Mouse (Mus musculus): ENCODE data around the gene Bcap29. TPM values are rescaled to one million over a fixed set of nuclear protein-coding genes. Genes with fewer than 3 reads are reported as not detected.
A peak's percentile ranks its signal among the peaks of the same experiment; 100 is the strongest.
"Not testable (repeated sequence)": the region's sequence is repeated elsewhere in the genome, so short reads cannot be mapped to it uniquely, and the experiment has no call there.

The Bcap29 gene
- 28.0 and 29.7 TPM in 2 replicates for polyA plus RNA-seq (2015; fragmentation: Nextera tagmentation; extraction: Ambion mirVana)

DNA sequence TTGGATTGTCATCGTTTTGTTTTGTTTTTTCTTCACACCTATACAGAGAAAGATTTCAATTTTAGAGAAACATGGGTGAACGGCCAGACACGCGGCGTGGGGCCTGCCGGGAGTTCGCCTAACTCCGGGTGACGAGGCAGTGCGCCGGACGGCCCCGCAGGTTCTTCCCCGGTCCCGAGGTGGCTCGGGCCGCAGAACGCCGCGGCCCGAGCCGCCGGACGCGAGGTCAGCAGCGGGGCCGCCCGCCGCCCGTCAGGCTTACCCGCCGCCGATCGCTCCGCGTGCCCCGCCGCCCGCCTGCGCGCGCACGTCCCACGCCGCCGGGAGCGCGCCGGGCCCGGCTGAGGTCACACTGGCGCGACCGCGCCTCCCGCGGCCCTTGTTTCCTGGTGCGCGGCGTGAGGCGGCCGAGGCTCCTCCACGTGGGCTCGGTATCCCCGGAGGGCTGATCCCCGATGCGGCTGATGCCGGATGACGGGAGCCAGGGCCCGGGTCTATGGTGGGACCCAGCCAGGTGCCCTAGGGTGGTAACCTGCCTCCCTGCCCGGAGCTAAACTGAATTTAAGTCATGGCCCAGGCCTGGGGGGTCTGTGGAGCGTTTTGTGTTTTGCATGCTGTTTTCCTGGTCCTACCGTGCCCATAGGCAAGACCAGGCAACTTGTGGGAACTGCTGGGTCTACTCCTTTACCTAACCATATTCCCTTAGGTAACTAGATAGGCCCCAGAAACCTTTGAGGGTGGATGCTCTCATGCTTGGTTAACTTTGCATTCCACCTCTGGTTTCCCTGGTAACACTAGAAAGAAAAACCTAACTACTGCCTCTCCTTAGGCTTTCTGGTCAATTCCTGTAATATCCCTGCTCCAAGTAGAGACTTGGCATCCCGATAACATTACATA is at the start of gene Bcap29:
Gene Bcap29 (minus strand): TSS at position 316 of the 897 bp plus-strand sequence.
- Histone ChIP-seq H3K27me3 (no peaks in the 10 kb centered on the region), H3K4me3 (peak within 1 kb of the TSS; percentile 56), H3K9ac (peak within 1 kb of the TSS; percentile 68), H3K4me2 (peak within 1 kb of the TSS; percentile 84), H3K36me3 (no peaks in the 10 kb centered on the region), H3K9me3 (no peaks in the 10 kb centered on the region), H3K4me1 (replicated peaks) (peaks cover 17% of the 10 kb centered on the region), H3K27ac (replicated peaks) (peak within 1 kb of the TSS; percentile 77)
- ATAC-seq (ENCODE audit: low FRiP score, low read depth), result peak; percentile 89
- 1% methylated on average over 66 of the region's 73 CpGs for WGBS

DNA sequence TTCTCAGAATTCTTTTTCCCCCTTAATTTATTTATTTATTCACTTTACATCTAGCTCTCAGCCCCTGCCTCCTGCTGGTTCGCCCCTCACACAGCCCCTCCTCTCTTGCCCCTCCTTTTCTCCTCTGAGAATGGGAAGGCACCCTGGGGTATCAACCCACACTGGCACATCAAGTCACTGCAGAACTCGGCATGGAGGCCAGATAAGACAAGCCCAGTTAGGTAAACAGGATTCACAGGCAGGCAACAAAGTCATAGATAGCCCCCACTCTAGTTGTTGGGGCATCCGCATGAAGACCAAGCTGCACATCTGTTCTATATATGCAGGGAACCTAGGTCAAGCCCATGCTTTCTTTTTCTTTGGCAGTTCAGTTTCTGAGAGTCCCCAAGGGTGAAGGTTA is 32.7 kb upstream of the Bcap29 start:
- peaks cover 21% of the 10 kb centered on the region; the same call in 1 of the 2 replicates for H3K36me3 ChIP-seq
- H3K27ac ChIP-seq (replicated peaks), result no peak overlapping the region
- no peaks in the 10 kb centered on the region for H3K9me3 ChIP-seq
- 44% methylated on average over 3 of the region's 3 CpGs for WGBS
- no peaks in the 10 kb centered on the region for H3K4me1 ChIP-seq (replicated peaks)
- H3K27me3 ChIP-seq, result no peaks in the 10 kb centered on the region
- H3K4me3 ChIP-seq, result no peak overlapping the region
- ATAC-seq (ENCODE audit: low FRiP score, low read depth), result no peak
- no peak overlapping the region for H3K4me2 ChIP-seq
- no peak overlapping the region for H3K9ac ChIP-seq

GRCm38 (mm10) chr12:31665999-31666398 is 31.5 kb upstream of the Bcap29 start:
- Histone ChIP-seq H3K4me2 (no peak overlapping the region), H3K36me3 (peaks cover 14% of the 10 kb centered on the region; the same call in 1 of the 2 replicates), H3K4me3 (no peak overlapping the region), H3K27ac (replicated peaks) (no peak overlapping the region), H3K9me3 (no peaks in the 10 kb centered on the region), H3K4me1 (replicated peaks) (no peaks in the 10 kb centered on the region), H3K9ac (no peak overlapping the region), H3K27me3 (no peaks in the 10 kb centered on the region)
- 71% methylated on average over 6 of the region's 6 CpGs for WGBS
- ATAC-seq (ENCODE audit: low FRiP score, low read depth), result no peak

DNA sequence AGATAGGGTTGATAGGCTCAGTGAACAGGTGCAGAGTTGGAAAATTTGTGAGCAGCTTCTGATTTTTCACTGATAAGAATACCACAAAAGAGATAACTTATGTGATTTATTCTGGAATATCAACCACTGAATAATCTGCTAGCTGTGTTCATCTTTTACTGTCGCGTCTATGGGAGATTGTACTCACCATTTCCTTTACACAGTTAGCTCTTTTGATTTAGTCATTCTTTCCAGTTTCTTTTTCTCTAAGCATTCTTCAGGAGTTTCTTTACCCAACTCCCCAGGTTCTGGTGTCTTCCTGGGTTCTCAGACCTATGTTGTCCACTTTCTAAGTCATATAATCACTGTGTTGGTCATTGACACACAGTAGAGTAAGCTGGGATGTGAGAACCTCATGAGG is 22.4 kb upstream of the Bcap29 start:
- ATAC-seq (ENCODE audit: low FRiP score, low read depth), result no peak
- no peaks in the 10 kb centered on the region for H3K27me3 ChIP-seq
- H3K4me1 ChIP-seq (replicated peaks), result peaks cover 12% of the 10 kb centered on the region
- 92% methylated on average over 2 of the region's 2 CpGs for WGBS
- no peak overlapping the region for H3K9ac ChIP-seq
- H3K4me3 ChIP-seq, result no peak overlapping the region
- H3K9me3 ChIP-seq, result no peaks in the 10 kb centered on the region
- no peaks in the 10 kb centered on the region for H3K36me3 ChIP-seq
- no peak overlapping the region for H3K27ac ChIP-seq (replicated peaks)
- no peak overlapping the region for H3K4me2 ChIP-seq

DNA sequence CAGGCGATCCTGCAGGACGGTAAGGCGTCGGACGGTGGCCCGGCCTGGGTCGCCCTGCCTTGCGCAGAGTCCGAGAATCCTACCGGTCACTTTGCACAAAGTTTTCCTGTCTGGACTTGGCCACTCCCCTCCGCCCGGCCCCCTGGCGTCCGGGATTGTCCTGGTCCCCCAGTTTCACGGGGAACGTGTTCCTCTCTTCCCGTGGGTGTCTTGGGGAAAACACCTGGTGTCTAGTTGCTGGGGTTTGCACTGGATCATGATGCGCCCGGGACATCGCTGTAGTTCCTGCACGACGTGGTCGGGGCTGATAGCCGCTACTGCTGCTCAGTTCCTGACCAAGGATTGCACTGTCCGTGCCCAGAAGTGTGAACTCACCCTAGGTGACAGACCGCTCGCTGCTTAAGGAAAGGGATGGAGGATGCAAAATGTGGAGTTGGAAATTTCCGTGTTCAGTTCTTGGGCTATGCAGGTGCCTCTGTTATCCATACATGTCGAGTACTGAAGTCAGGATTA is 20.6 kb upstream of the Bcap29 start:
- 1% methylated on average over 29 of the region's 29 CpGs for WGBS
- ATAC-seq (ENCODE audit: low FRiP score, low read depth), result peak; percentile 87
- H3K9me3 ChIP-seq, result no peaks in the 10 kb centered on the region
- H3K27me3 ChIP-seq, result no peaks in the 10 kb centered on the region
- H3K9ac ChIP-seq, result peak overlapping the region; percentile 71
- peaks cover 12% of the 10 kb centered on the region for H3K4me1 ChIP-seq (replicated peaks)
- no peaks in the 10 kb centered on the region for H3K36me3 ChIP-seq
- H3K27ac ChIP-seq (replicated peaks), result peak overlapping the region; percentile 83
- H3K4me3 ChIP-seq, result peak overlapping the region; percentile 71
- peak overlapping the region; percentile 69 for H3K4me2 ChIP-seq

DNA sequence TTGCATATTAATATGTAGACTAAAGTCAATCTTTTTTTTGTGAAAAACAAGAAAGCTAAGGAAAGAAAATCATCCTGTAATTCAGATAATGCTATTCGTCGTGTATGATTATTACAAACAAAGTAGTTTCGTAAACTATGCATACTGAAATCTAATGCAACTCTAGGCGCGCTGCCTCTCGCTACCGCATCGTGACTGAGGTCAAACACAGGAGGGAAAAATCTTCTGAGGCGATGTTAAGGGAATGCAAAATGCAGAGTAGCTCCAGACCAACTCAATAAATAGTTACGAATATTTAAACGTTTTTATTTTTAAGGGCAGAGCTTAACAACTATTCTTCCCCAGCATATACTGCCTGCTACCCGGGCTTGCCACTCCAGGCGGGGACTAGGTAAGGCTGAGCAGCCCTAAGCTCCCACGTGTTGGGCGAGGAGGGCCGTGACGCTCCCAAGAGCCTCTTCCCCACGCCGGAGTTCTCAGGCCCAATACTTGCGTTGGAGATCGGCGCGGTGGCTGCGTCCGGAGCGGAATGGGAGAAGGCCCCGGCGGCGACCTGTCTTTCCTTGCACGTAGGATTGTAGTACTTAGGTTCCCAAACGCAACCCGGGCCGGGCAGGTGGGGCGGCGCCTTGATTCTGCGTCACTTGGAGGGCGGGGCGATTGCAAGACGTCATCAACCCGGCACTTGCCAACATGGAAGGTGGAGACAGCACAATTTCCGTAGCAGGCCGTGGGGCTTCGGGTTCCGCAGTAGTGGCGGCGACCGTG is 19.9 kb upstream of the Bcap29 start, which contains the start of the genes Dus4l and Cog5:
Gene Dus4l (minus strand): TSS at position 630 of the 768 bp plus-strand sequence.
Gene Cog5 (plus strand): TSS at position 673 of the 768 bp plus-strand sequence.
- Histone ChIP-seq H3K27ac (replicated peaks) (peak within 1 kb of the TSS; percentile 83), H3K36me3 (no peaks in the 10 kb centered on the region), H3K9ac (peak within 1 kb of the TSS; percentile 71), H3K4me3 (peak within 1 kb of the TSS; percentile 71), H3K9me3 (no peaks in the 10 kb centered on the region), H3K4me2 (peak within 1 kb of the TSS; percentile 69), H3K4me1 (replicated peaks) (peaks cover 12% of the 10 kb centered on the region), H3K27me3 (no peaks in the 10 kb centered on the region)
- WGBS, result under 1% methylated on average over 47 of the region's 47 CpGs
- peak; percentile 98 for ATAC-seq (ENCODE audit: low FRiP score, low read depth)

DNA sequence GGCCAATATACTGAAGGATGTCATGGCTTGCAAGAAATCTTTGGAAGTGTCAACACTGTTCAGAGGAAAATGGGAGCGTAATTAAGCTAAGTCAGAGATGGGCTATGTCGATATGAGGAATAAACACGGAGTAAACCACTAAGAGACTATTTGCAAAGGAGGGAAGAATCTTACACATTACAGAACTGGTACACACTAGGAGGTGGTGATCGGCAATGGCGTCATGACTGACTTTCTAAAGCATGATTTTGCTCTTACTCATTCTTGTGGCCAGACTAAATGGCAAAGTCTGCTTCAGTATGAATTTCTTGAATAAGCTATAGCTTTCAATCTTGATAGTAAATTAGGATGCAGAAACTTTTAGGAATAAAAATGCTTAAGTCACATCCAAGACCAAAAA is 19.2 kb upstream of the Bcap29 start:
- H3K4me1 ChIP-seq (replicated peaks), result peaks cover 12% of the 10 kb centered on the region
- H3K9ac ChIP-seq, result no peak overlapping the region
- no peaks in the 10 kb centered on the region for H3K36me3 ChIP-seq
- no peaks in the 10 kb centered on the region for H3K27me3 ChIP-seq
- no peak overlapping the region for H3K27ac ChIP-seq (replicated peaks)
- no peaks in the 10 kb centered on the region for H3K9me3 ChIP-seq
- peak overlapping the region; percentile 71; the same call in 1 of the 2 replicates for H3K4me3 ChIP-seq
- ATAC-seq (ENCODE audit: low FRiP score, low read depth), result no peak
- H3K4me2 ChIP-seq, result peak overlapping the region; percentile 69
- WGBS, result 76% methylated on average over 5 of the region's 5 CpGs

DNA sequence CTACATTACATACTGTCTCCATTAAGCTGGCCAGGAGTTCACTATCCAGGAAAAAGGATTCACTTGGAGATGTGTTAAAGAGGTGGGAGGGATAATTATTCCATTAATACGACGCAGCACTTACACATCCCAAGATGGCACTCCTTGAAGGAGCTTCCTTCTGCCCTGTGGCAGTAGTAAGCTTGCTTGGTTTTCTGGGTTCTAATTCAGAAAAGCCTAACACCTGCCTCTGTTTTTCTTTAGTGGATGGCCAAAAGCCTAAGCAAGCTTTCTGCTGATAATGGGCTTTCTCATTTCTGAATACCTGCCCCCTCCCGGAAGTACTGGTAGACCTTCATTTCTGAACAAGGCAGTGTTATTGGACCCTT is 766 bp upstream of the Bcap29 start:
- no peak for ATAC-seq (ENCODE audit: low FRiP score, low read depth)
- Histone ChIP-seq H3K9ac (peak overlapping the region; percentile 68; the same call in 1 of the 2 replicates), H3K4me1 (replicated peaks) (peaks cover 17% of the 10 kb centered on the region), H3K4me2 (peak overlapping the region; percentile 84), H3K27me3 (no peaks in the 10 kb centered on the region), H3K4me3 (peak overlapping the region; percentile 56), H3K9me3 (no peaks in the 10 kb centered on the region), H3K36me3 (no peaks in the 10 kb centered on the region), H3K27ac (replicated peaks) (peak overlapping the region; percentile 77; the same call in 1 of the 2 replicates)
- 72% methylated on average over 3 of the region's 3 CpGs for WGBS

- Histone ChIP-seq H3K4me1 (replicated peaks) (peaks cover 17% of the 10 kb centered on the region), H3K4me3 (peak overlapping the region; percentile 56), H3K27ac (replicated peaks) (peak overlapping the region; percentile 77; the same call in 1 of the 2 replicates), H3K9me3 (no peaks in the 10 kb centered on the region), H3K27me3 (no peaks in the 10 kb centered on the region), H3K36me3 (no peaks in the 10 kb centered on the region), H3K4me2 (peak overlapping the region; percentile 84), H3K9ac (peak overlapping the region; percentile 68)
- ATAC-seq (ENCODE audit: low FRiP score, low read depth), result peak; percentile 47; the same call in 1 of the 2 replicates
- WGBS, result 9% methylated on average over 13 of the region's 13 CpGs
Measured at GRCm38 (mm10) chr12:31633970-31634342, 502 bp downstream of the Bcap29 start.

- H3K4me2 ChIP-seq; H3K27ac ChIP-seq (replicated peaks): not testable (repeated sequence)
- WGBS, result 94% methylated on average over 9 of the region's 9 CpGs
Measured at GRCm38 (mm10) chr12:31628396-31628795, 6.1 kb downstream of the Bcap29 start.

DNA sequence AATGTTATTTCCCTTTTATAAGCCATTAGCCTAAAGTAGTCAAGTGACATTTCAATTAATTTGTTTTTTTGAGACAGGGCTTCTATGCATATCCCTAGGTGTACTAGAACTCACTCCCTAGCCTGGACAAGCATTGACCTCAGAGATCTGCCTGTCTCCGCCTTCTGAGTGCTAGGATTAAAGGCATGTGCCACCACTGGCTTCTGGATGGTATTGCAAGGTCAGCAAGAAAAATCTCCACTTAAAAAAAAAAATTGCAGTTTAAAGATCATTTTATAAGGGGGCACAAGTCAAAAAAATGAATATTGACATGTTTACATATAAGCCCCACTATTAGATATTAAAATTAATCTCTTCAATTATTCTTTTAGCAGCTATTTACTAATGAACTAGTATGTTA is 9.4 kb downstream of the Bcap29 start:
- no peak for ATAC-seq (ENCODE audit: low FRiP score, low read depth)
- Histone ChIP-seq H3K27me3 (no peaks in the 10 kb centered on the region), H3K27ac (replicated peaks) (no peak overlapping the region), H3K36me3 (no peaks in the 10 kb centered on the region), H3K9ac (no peak overlapping the region), H3K9me3 (no peaks in the 10 kb centered on the region), H3K4me3 (no peak overlapping the region), H3K4me2 (no peak overlapping the region), H3K4me1 (replicated peaks) (no peaks in the 10 kb centered on the region)
- 93% methylated on average over 1 of the region's 1 CpGs for WGBS

More at GRCm38 (mm10) chr12:31628396-31628795, 6.1 kb downstream of the Bcap29 start:
- not testable (repeated sequence) for H3K27me3 ChIP-seq; H3K4me3 ChIP-seq; H3K36me3 ChIP-seq; H3K9me3 ChIP-seq; H3K4me1 ChIP-seq (replicated peaks); H3K9ac ChIP-seq; ATAC-seq (ENCODE audit: low FRiP score, low read depth)

Measured in hindbrain, embryonic 15.5 days (tissue).